Mouse (Mus musculus): ENCODE results near the gene Dnase1.
"Not testable (repeated sequence)": the region's sequence is repeated elsewhere in the genome, so short reads cannot be mapped to it uniquely, and the experiment has no call there.

Dnase1 gene

DNA sequence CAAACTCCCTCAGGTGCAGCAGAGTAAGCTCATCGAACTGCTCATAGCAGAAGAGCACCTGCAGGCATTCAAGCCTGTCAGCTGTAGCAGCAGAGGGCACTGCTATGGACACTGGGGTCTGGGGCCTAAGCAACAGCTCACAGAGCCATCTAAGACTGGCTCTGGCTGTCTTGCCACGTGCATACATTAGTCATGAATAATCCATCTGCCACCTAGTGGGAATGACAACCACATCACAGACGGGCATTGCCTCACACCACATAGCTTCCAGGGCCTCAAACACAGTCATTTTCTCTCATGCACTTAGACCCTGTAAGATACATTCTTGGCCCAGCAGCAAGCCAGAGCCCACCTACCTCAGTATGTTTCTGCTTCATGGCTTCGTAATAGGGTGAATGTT is 8.8 kb downstream of the Dnase1 start:
- DNase-seq (ENCODE audit: low spot score), result no peak

- no peak for DNase-seq (ENCODE audit: low spot score)
Measured at GRCm38 (mm10) chr16:4052601-4053000, 15.9 kb downstream of the Dnase1 start.

- DNase-seq (ENCODE audit: low spot score), result no peak
Measured at GRCm38 (mm10) chr16:4053811-4054210, 17.1 kb downstream of the Dnase1 start.

DNA sequence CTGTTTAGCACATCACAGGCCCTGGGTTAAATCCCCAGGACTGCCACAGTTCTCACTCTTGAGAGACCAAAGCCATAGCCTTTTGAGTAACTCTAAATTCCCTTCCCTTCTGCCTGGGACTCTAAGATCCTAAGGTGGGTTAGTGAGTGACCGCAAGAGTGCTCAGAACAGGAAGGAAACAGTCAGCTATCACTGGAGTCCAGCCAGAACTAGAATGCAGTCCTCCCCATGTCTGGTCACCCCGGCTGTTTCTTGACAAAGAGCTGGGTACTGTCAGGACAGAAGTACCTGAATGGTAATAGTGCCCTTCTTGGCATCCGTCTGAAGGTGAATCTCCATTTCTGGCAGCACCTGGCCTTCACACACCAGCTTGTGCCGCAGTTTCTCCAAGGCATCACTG is 28.2 kb downstream of the Dnase1 start:
- no peak for DNase-seq (ENCODE audit: low spot score)

GRCm38 (mm10) chr16:4068588-4068987 is 31.8 kb downstream of the Dnase1 start:
- peak; percentile 62 for DNase-seq (ENCODE audit: low spot score)

GRCm38 (mm10) chr16:4074297-4074696 is 37.6 kb downstream of the Dnase1 start:
- peak; percentile 50 for DNase-seq (ENCODE audit: low spot score)

- no peak for DNase-seq (ENCODE audit: low spot score)
Measured at GRCm38 (mm10) chr16:4074836-4075235, 38.1 kb downstream of the Dnase1 start.

GRCm38 (mm10) chr16:4077384-4078061 is 40.8 kb downstream of the Dnase1 start, which contains the start of gene Trap1:
TSS of gene Trap1 (minus strand) at chr16:4077827.
- peak; percentile 88 for DNase-seq (ENCODE audit: low spot score)

DNA sequence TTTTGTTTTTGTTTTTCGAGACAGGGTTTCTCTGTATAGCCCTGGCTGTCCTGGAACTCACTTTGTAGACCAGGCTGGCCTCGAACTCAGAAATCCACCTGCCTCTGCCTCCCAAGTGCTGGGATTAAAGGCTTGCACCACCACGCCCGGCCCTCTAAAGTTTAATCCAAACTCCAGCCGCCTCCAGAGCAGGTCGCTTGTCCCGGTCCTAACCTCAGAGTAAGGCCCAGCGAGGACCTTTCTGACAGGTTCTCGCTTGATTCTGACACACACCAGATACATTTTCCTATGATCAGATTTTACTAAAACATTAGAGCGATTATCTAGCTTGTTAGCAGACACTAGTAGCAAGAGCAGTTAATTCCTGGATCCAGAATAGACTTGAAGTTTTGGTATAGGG is 41.6 kb downstream of the Dnase1 start:
- DNase-seq (ENCODE audit: low spot score), result peak; percentile 9

DNA sequence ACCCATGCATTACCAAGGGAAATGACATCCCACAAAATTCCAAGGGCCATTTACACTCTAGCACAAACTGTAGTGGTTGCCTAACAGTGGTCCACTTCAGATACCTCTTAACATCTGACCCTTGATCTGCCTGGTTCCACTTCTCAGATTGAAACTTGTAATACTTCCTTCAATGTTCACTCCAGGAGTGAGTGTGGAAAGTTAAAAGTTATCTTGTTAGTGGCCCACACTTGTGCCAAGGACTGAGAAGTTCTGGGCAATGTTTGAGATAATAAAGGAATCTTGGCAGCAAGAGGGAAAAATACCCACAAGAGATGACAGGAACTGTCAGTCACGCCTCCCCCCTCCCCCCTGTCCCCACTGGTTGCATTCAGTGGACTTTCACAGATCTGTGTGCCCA is 42.9 kb downstream of the Dnase1 start:
- no peak for DNase-seq (ENCODE audit: low spot score)

DNA sequence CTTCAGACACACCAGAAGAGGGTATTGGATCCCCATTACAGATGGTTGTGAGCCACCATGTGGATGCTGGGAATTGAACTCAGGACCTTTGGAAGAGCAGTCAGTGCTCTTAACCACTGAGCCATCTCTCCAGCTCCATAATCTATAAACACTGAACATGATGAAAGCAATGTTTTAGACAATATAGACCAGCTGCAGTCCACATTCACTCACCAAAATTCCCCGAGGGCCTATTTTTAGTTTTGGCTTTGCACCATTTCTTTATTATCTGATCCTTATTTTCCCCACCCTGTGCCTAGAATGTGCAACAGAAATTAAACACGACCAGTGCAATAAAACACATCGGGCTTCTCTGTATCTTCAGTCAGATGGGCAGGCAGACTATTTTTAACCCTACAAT is 43.7 kb downstream of the Dnase1 start:
- DNase-seq (ENCODE audit: low spot score), result not testable (repeated sequence)

DNA sequence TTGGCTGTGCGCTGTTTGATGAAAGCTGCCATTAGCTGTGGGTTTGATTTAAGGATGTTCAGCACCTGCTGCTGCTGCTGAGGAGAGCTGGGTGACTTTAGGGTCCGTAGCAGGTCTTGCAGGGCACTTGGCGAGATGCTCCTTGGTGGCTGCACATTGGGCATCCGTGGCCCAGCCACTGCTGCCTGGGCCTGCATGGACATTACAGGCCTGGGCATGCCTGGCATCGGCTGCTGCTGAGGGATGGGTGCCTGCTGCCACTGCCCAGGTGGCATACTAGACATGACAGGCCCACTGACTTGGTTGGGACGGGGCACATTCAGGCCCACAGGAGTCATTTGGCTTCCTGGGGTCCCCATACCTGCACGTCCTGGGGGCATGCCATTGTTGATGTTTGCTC is 48.3 kb downstream of the Dnase1 start:
- DNase-seq (ENCODE audit: low spot score), result no peak

DNA sequence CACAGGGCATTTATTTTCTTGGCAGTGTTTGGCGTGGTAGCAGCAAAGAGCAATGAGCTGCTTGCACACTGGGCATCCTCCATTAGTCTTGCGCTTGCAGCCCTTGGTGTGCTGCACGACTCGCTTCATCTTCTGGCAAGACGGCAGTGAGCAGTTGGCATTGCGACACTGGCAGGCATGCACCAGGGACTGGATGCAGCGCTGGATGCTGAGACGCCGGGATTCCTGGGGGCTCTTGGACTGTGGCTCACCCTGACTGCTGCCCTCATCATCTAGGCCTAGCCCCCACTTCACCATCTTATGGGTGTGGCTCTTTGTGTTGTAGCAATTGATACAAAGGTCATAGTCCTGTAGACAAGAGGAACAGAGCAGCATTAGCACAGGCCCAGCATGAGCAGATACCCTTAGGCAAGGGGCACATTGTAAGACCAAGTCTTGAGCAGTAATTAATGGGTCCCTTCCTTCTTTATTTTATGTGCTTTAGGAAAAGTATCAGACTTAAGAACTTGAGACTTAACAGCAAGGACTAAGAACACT is 49.2 kb downstream of the Dnase1 start:
- no peak for DNase-seq (ENCODE audit: low spot score)

GRCm38 (mm10) chr16:4087214-4087913 is 50.6 kb downstream of the Dnase1 start:
- DNase-seq (ENCODE audit: low spot score), result no peak

Measured in MN1 (cell line).